Mouse (Mus musculus): ENCODE results near the gene Msantd1. TPM values are rescaled to one million over a fixed set of nuclear protein-coding genes. Genes with fewer than 3 reads are reported as not detected.
A peak's percentile ranks its signal among the peaks of the same experiment; 100 is the strongest.

Msantd1 gene
- polyA plus RNA-seq, 1 experiment = 3.8 TPM

DNA sequence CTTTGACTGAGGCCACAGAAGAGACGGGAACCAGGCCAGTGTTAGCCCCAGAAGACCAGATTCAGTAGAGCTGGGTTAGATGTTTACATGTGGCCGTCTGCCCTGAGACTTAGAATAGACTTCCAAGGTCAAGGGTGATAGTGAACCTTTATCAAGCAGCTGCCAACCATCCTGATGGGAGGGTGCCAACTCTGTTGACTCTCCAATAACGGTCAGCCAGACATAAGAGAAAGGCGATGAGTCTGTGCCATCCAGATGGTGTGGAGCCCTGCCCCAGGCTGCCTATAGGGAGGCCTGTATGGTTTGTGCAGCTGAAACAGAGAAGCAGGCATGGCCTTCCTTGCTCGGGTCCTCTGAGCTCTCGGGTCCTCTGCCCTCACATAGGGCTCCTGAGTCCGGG, 16.7 kb downstream of the Msantd1 start:
- no peak for DNase-seq (ENCODE audit: low spot score)

DNA sequence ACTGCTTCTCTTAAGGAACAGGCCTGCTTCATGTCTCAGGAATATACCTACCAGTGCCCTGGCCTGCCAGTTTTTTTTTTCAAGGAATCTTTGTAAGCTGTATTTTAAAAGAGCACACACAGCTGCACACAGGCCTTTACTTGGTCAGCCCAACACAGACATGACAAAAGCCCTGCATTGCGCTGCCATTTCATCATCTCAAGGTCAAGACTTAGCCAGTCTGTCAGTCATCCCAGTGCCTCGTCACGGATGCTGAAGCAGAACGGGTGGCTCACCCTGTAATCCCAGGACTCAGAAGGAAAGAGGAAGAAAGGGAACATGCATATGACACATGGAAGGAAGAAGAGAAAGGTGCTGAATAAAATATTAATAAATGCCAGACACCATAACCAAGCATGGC, 19.8 kb downstream of the Msantd1 start:
- no peak for DNase-seq (ENCODE audit: low spot score)

DNA sequence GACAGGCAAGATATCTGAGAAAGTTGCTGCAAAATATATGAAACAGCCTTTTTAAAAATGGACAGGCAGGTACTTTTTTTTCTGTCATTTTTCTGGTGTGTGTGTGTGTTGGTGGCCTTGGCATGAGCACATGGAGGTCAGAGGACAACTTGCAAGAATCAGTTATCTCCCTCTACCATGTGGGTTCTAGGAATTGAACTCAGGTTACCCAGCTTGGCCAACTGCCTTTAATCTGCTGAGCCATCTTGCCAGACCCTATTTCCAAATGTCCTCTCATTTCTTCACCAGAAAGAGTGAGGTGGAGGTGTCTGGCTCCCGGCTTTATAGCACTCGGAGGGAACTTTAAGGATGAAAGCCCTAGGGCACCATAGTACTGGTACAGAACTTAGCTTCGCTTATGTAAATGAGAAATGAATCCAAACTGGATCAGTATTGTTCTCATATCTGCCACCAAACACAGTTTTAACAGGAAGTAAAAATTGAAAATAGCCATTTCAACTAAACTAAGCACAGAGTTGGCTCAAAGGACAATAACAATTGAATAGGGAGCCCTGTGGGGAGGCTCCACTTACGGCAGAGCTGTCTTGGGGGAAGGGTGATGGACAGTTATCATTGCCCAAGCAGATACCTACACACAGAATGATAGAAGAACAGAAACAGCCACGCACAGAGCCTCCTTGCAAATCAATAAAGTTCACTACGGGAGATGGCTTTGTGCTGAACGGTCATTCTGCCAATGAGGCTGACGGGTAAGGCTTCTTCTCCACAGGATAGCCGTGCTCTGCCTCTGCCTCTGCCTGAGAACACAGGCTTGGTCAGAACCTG, 22.6 kb downstream of the Msantd1 start:
- no peak for DNase-seq (ENCODE audit: low spot score)

DNA sequence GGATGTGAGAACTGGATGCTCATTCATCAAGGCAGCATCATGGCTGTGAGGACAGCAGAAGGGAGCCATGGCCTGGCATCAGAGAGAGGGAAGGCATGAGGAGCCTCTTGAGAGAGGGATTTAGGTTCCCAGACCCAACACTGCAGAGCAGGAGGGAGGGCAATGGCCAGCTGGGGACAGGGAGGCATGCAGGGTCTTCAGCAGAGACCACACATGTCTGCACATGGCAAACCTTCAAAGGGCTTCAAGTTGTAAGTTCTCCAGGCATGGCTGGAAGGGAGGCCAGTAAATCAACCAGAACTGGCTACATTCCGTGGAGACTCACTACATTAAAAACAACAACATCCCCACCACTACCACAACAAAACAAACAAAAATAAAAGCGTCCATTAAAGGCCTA, 23.3 kb downstream of the Msantd1 start:
- no peak for DNase-seq (ENCODE audit: low spot score)

DNA sequence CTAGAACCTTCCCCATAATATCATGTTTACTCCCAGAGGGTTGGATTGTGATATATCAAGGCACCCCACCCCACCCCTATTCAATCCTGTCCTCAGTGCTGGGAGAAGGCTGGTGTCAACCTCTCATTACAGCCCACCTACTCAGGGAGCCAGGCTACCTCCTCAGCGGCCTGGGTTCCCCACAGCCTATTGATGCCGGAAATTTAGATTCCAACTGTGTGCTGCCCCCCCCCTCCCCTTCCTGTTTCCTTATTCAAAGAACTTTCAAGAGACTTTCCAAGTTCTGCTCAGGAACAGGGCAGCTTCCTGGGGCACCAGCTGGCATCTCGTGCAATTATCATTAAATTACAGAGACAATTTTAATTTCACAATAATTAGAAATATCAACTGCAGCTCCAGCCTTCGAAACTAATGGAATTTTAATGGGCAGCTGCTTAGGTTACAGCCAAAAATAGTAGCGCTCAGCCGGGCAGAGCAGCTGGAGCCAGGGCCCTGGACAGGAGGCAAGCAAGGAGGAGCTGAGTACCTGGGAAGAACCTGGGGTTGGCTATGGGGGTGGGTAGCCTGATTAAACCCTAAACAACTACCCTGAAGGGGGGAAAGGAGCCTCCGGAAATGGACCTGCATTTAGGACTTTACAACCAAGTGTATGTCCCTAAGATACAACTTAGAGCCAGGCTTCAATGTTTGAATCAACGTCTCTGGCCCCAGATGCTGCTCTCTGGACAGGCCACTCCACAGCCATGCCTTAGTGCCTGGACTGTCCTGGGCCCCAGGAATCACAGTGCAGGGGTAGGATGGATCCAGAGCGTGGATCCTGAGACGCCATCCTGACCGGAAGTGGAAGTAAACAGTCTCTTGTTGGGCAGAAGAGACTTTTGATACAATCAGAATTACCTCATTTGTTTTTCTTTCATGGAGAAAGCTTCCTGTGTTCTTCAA, 24.0 kb downstream of the Msantd1 start:
- no peak for DNase-seq (ENCODE audit: low spot score)

DNA sequence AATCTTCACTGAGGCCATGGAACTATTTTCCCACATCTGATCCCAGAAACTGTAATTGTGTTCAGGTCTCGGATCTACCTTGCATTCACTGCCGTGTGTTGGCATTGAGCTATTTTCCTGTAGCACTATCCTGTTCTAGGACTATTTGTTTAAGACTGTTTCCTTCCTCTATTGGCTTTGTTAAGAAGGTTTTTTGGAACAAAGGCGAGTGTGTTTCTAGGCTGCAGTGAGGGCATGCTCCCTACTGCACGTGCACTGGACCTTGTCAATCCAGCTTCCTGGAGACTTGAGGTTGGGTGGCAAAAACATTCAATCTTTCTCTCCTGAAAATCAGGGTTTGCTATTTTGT, 24.6 kb downstream of the Msantd1 start:
- DNase-seq (ENCODE audit: low spot score) = no peak

DNA sequence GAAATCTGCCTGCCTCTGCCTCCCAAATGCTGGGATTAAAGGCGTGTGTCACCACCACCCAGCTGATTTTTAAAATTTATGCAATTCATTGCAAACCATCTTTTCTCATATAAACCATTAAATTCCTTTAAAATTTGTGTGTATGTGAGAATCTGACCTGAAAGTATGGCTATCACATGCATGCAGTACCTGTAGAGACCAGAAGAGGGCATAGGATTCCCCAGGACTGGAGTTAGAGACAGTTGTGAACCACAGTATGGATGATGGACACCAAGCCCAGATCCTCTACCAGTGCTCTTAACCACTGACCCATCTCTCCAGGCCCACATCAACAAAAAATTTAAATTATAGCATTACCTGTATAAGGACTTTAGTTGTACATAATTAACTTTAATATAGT, 25.6 kb downstream of the Msantd1 start:
- no peak for DNase-seq (ENCODE audit: low spot score)

DNA sequence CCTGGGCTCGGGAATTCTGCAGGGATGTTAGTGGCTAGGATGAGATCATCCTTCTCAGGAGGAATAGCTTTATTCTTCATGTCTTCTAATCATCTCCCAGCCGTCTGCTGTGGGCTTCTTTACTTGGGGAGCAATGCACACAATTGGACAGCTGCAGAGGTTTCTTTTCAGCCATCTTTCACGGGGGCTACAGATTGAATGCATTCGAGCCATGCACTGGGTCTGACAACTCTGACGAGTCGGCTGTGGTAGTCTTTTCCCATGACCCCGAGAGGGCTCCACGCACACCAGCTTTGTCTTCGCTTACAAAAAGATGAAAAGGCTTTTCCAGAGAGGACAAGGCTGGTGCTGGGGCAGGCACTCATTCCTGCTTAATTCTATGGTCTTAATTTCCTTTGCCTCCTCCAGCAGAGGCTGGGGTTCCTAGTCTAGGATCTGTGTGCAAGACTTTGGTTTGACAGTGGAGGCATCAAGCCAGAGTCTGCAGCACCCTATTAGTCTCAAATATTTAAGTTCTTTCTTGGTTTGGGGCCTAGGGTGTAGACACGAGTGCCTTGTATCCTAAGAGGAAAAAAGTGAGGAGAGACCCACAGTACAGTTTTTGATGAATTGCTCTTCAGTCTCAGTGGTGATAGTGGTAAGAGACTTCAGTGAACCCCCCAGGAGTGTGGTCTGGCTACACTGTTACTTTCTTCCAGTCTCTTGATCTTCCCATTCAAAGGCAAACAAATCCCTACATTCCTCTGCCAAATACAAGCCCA, 34.1 kb downstream of the Msantd1 start:
- no peak for DNase-seq (ENCODE audit: low spot score)

DNA sequence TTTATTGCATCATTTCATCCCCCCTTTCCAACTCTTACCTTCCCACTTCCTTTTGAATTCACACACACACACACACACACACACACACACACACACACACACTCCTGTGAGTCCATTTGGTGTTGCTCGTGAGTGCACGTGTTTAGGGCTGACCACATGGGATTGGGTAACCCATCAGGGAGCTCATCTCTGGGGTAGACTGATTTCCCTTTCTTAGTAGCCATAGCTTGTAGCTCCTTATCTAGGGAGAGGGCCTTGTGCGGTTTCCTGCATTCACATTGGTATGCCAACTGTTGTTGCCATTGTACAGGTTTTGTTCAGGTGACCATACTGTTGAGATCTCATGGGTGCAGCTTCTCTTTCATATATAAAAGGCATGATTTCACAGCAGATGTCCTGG, 35.6 kb downstream of the Msantd1 start:
- no peak for DNase-seq (ENCODE audit: low spot score)

DNA sequence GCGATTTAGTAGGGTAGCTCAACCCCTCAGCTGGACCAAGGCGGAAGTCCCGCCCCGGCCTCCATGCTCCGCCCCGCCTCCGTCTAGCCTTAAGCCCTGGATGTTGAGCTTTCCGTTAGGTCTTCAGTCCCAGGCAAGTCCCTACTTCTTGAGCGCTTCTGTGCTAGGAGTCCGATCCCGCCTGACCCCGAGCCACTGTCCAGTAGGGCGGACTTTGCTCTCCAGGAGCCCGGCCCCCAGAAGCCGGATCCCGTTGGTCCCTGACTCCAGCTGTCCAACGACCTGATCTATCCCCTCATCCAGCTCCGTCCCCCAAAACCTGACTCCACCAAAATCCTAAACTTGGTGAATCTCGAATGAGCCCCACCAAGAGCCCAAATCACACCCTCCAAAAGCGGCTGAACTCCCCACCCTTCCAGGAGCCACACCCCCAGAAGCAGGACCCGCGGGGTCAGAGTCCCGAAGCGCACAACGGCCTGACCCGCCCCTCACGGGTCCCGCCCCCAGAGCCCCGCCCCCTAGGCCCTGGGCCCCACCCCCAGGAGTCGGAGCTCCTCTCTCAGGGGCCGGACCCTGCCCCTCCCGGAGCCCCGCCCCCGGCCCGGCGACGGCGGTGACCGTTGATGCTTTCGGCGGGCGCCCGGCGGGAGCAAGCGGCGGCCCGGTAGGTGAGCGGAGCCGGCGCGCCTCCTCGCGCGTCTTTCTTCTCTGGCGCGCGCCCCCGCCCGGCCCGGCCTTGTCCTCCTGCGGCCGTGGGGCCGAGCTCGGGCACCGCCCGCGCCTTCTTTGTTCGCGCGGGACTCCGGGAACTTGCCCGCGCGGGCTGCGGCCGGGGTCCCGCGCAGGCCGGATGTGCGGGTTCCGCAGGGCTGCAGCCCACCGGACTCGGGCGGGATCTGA, 41.3 kb downstream of the Msantd1 start, which contains the start of gene Rgs12:
Rgs12 (plus strand) TSS at position 585 of the 900 bp plus-strand sequence.
- DNase-seq (ENCODE audit: low spot score) = peak; percentile 74

DNA sequence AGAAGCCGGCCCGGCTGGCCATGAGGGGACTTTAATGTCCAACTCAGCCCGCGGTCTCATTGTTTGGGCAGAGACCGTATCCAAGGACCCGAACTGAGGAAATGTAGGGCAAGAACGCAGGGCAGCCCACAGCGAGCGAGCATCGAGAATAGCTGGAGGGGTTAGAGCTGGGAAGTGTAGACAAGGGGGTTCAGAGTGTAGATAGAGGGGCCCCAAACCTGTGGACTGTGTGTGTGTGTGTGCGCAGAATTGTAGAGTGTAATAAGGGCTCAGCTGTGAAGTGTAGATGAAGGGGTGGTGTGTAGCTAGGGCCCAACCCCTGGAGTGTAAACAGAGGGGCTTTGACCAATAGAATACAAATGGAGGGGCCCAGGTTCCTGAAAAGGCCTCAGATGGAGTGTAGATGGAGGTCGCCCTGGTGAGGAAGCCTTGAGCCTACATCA, 42.0 kb downstream of the Msantd1 start:
- no peak for DNase-seq (ENCODE audit: low spot score)

DNA sequence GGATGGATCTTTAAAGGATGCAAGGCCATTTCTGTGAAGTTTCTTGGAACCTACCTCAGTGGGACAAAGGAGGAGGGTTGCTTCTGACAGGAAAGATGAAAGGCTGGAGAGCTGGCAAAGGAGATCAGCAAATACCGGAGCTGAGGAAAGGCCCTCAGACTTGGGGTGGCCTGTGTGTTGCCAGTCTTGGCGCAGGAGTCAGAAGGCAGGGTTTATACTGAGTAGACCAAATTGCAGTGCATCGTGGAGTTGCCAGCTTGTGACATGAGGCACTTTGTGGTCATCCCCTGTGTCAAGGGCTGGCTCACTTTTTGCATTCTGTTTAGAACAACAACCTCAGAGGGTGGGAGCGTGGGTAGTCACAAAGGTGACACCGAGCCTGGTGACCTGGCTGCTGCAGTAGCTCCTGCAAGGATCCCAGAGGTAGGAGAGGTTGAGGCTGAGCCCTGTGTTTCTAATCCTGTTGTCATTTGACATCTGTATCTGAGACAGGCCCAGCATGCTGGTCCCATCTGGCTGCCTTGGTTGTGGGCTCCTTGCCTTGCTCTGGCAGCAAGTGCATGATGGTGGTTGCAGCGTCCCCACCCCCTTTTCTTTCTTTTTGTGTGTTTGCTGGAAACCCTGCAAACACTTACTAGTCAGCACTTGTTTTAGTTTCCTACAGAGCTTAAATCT, 42.8 kb downstream of the Msantd1 start:
- DNase-seq (ENCODE audit: low spot score) = no peak

DNA sequence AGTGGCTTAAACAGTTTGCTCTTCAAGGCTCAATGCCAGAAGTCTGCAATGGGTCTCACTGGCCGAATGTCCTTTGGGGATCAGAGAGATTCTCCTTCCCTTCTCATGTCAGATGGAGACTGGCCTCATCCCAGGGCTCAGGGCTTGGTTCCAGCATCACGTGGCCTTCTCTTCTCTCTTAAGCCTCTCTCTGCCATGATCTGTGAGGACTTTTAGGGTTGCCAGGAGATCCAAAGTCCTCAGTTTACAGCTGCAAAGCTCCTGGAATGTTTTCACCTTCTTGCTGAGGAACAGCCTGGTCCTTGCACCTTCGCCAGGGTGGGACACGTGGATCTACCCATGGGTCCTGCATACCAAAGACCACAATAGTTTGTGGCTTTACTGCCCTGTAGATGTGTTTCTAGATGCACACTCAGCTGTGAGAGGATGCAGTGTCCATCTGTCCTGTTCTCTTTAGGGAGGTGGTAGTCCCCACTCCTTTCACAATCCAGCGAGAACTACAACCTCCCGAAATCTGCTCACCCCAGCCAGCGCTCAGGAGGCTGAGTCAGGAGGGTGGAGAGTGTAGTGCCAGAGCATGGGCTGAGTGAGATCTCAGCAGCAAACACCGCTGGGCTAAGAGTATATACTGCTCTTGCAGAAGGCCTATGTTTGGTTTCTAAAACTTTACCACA, 43.5 kb downstream of the Msantd1 start:
- DNase-seq (ENCODE audit: low spot score) = no peak

DNA sequence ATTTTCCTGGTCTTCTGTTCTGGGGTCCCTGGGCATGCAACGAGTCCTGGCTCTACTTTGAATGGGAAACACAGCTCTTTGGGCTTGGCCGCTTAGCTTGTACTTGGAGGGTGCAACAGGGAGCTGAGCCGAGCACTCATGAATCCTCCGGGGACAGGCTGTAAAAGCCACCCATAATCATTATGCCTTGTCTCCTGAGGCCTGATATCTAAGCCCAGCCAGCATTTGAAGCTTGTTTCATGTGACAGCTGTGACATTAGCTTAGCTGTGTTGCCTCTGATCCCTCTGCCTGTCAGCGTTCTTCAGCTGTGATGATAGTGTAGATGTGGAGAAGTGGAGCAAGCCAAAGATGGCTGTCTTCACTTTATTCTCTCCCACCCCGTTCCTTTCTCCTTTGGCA, 46.7 kb downstream of the Msantd1 start:
- no peak for DNase-seq (ENCODE audit: low spot score)

DNA sequence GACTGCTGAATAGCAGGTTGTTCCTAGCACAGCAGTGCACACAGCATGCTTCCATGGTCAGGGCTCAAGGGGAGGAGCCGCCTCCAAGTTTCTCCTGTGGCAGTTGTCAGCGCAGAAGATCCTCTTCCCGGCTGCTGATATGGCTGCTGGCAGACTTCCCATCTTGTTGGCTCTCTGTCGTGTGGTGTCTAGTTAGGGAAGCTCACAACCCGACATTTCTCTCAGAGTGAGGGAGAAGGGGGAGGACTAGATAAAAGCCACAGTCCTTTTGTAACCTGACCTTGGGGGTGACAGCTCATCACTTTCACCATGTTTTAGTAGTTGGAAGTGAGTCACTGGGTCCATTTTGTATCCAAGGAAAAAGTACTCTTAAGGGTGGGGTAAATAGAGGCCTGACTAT, 47.8 kb downstream of the Msantd1 start:
- DNase-seq (ENCODE audit: low spot score) = no peak

DNA sequence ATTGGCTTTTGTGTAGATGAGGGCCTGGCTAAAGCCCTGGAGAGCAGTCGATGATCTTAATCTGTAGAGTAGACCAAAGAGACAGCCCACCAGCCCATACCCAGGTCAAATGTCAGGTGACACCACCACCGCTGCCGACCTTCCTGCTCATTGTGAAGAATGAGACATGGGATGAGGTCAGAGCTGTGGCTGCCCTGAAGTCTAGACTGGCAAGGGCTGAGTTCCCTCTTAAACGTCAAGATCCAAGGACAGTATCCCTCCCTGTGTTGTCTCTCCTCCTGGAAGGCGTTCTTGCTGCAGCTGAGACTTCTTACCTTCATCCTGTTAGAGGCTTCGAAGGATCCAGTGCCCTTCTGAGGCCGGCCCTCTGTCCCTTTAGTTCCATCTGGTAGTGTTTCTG, 48.3 kb downstream of the Msantd1 start:
- no peak for DNase-seq (ENCODE audit: low spot score)

DNA sequence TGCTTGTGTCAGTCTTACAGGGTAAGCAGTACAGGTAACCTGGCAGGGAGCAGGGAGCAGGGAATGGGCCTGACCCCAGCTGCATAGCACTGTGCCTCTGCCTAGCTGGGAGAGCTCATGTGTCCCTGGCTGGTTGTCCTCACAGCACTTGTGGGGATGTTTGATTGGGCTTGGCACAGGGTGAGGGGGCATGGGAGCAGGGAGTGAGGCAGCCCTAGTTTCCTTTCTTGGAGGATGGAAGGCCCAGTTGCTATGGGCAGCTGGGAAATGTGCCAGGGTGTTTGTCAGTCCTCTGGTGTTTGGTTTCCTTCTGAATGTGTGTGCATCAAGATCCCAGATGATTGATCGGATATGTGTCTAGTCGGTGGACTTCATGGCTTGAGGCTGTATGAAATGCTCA, 49.2 kb downstream of the Msantd1 start:
- no peak for DNase-seq (ENCODE audit: low spot score)

DNA sequence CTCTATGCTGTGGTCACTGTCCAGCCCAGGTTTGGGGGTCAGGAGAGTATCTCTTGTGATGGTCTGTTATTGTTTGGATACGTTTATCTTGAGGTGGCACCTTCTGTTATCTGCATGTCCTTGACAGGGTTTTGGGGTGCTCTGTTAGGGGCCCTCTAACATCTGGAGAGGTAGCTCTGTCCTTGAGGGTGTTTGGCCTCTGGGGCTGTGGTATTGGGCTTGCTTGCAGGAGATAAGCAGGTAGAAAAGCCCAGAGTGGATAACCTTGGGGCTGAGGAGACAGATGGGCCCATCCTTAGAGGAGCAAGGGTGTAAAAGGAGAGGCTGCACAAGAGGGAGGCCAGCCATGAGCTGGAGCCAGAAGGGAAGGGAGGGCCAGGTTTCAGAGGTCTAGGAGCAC, 52.2 kb downstream of the Msantd1 start:
- DNase-seq (ENCODE audit: low spot score) = no peak

DNA sequence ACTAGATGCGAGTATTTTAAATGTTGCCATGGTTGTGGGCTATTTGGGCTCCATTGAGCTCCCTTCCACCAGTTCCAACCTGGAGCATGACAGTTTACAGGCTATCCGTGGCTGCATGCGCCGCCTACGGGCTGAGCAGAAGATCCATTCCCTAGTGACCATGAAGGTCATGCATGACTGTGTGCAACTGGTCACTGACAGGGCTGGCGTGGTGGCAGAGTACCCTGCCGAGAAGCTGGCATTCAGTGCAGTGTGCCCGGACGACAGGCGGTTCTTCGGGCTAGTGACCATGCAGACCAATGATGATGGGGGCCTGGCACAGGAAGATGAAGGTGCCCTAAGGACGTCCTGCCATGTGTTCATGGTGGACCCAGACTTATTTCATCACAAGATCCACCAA, 57.7 kb downstream of the Msantd1 start:
- no peak for DNase-seq (ENCODE audit: low spot score)

DNA sequence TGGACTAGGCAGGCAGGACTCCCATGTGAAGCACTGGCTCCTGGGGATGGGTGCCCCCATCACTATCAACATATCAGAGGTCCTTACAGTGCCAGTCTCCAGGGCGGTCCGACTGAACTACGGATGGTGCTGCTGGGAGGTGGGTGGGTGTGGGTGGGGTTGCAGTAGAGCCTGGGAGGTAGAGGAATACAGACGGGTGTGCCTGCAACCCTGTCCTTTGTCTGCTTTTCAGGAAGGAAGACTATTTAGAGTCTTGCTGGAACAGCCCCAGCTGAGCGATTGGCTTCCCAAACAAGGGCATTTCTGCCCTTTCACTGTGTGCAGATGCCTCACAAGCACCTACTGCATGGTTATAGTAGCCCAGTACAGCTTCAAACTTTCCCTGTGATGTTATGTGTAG, 60.6 kb downstream of the Msantd1 start:
- no peak for DNase-seq (ENCODE audit: low spot score)
